Mouse (Mus musculus) gastrocnemius, adult 2 months (tissue): ENCODE measurements around the gene Gm20388. TPM values are rescaled to one million over a fixed set of nuclear protein-coding genes. Genes with fewer than 3 reads are reported as not detected.

ENCODE experiments used
- DNase-seq: peaks from one replicate; pipeline ENCODE4 v3.0.0; 2022
- H3K27ac ChIP-seq: fragments of 200-600 bp; 2 replicates; pipeline ENCODE4 v1.8.1; 2022; ENCODE audit warnings: mild to moderate bottlenecking
- H3K4me3 ChIP-seq: fragments of 200-600 bp; 2 replicates; pipeline ENCODE4 v1.8.1; 2022; ENCODE audit warnings: mild to moderate bottlenecking, moderate library complexity
- CTCF ChIP-seq: fragments of 200-600 bp; IDR thresholded peaks from 2 replicates; pipeline ENCODE4 v1.8.1; 2022; ENCODE audit warnings: antibody characterized with exemption, mild to moderate bottlenecking, moderate library complexity
- intact Hi-C: fragments of 180-260 bp; cut with DNase I; formaldehyde crosslinking; loops from one replicate; pipeline ENCODE4 v1.15.1; 2025
- total RNA-seq, 2 experiments: library from RNA; stranded (reverse); gene quantifications; 2 replicates each; pipeline ENCODE4 v1.2.3; 2021

Gm20388 gene
- total RNA-seq, 2 experiments from 2014 or later, result 6.1 to 15.0 TPM

DNA sequence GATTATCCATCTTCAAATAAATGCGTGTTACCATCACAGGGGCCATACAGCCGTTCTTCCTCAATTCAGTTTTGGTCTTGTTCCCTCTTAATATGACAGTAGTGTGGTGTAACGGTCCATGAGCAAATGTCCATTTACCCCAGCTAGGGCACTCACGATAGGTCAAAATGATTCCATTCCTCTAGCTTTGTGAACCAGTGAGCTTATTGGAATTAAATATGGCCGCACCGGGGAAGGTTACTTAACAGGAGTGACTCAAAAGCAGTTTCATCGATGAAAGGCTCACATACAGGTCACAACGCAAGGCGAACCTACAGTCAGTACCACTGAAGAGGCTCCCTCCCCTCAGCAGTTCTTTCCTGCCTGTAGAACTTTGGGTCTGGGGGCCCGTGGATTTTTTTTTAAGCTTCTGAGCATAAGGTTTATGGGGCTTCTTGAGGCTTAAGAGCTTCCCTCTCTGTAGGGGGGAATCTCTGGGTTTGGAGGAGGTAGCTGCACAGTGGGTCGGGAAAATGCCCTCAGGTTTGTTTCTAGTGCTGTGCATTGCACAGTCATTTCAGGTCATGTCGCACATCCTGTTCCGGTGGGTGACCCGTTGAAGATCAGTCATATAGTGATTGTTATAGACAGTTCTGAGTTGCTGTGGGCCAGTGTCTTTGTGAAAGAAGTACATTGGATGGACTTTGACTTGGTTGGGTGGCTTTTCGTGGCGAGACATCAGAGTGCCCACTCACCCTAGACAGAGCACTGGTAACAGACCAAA is 3568.0 kb downstream of the Gm20388 start:
- Histone ChIP-seq H3K27ac (peak overlapping the region; percentile 99), H3K4me3 (peak overlapping the region; percentile 91)
- TF ChIP-seq CTCF, result no peak
- no peak for DNase-seq
- intact Hi-C loops, result no loop called here

- no peak for DNase-seq
- intact Hi-C loops, result no loop called here
- H3K4me3 ChIP-seq, result no peak overlapping the region
Measured at GRCm38 (mm10) chr8:123482627-123483026, 3572.0 kb downstream of the Gm20388 start.

DNA sequence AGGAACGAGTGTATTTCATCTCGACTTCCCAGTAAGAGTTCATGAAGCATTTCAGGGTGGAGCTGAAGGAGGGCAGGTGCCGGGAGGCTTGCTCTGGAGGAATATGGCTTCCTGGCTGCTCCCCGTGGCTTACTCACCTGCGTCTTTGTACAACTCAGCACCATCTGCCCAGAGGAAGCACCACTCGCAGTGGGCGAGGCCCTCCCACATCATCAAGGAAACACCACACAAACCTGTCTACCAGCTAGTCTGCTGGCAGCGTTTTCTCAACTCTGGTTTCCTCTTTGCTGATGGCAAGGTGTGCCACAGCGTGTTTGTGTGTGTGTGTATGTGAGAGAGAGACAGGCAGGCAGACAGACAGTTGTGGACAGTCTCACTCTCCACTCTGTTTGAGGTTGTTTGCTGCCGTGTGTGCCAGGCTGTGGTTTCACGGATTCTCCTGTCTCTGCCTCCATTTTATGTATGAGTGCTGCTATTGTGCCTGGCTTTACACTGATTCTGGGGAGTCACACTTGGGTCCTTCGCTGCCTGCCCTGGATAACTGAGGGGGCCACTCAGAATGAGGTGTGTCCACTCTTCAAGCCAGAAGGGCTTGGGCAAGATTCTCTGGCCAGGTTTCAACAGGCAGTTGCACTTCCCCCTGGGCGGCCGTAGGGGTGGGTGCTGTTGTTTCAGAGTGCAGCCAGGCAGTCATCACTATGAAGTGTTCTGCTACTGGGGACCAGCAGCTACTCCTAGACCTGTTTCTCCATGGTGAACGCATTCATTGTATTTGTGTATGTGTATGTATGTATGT is 3580.8 kb downstream of the Gm20388 start:
- H3K27ac ChIP-seq, result no peak overlapping the region
- no peak for DNase-seq
- intact Hi-C loops, result no loop called here
- H3K4me3 ChIP-seq, result no peak overlapping the region
- TF ChIP-seq CTCF, result no peak

More at GRCm38 (mm10) chr8:123482627-123483026, 3572.0 kb downstream of the Gm20388 start:
- no peak overlapping the region for H3K27ac ChIP-seq
- TF ChIP-seq CTCF, result peak; percentile 47

GRCm38 (mm10) chr8:123492898-123493297 is 3582.3 kb downstream of the Gm20388 start:
- no peak for TF ChIP-seq CTCF
- Histone ChIP-seq H3K4me3 (no peak overlapping the region), H3K27ac (no peak overlapping the region)
- DNase-seq, result no peak
- intact Hi-C loops, result no loop called here

GRCm38 (mm10) chr8:123497699-123498098 is 3587.1 kb downstream of the Gm20388 start:
- Histone ChIP-seq H3K27ac (no peak overlapping the region), H3K4me3 (no peak overlapping the region)
- intact Hi-C loops, result no loop called here
- TF ChIP-seq CTCF, result no peak
- DNase-seq, result no peak

- no peak overlapping the region for H3K4me3 ChIP-seq
- no peak for TF ChIP-seq CTCF
- no peak for DNase-seq
- no peak overlapping the region for H3K27ac ChIP-seq
- intact Hi-C loops, result no loop called here
Measured at GRCm38 (mm10) chr8:123498963-123499362, 3588.3 kb downstream of the Gm20388 start.

GRCm38 (mm10) chr8:123499556-123499955 is 3588.9 kb downstream of the Gm20388 start:
- intact Hi-C loops, result no loop called here
- TF ChIP-seq CTCF, result no peak

DNA sequence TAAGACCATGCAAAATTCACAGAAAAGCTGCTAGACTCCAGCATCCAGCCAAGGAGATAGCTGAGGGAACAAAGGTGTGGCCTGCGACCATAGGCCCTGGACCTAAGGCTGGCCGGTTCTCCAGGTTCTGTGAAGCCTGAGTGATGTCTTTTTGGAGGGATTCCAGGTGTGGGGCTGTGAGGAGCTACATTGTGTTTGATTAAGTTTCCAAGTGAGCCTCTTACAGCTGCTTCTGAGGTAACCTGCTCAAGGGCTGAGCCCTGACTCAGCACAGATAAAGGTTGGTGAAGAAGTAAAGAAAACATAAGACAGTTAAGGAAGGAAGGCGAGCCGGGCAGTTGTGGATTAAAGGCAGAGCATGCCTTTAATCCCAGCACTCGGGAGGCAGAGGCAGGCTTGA is 3591.6 kb downstream of the Gm20388 start:
- TF ChIP-seq CTCF, result no peak
- no peak overlapping the region for H3K4me3 ChIP-seq
- DNase-seq, result no peak
- intact Hi-C loops, result no loop called here
- no peak overlapping the region for H3K27ac ChIP-seq

More at GRCm38 (mm10) chr8:123499556-123499955, 3588.9 kb downstream of the Gm20388 start:
- H3K4me3 ChIP-seq, result no peak overlapping the region
- H3K27ac ChIP-seq, result no peak overlapping the region
- no peak for DNase-seq

DNA sequence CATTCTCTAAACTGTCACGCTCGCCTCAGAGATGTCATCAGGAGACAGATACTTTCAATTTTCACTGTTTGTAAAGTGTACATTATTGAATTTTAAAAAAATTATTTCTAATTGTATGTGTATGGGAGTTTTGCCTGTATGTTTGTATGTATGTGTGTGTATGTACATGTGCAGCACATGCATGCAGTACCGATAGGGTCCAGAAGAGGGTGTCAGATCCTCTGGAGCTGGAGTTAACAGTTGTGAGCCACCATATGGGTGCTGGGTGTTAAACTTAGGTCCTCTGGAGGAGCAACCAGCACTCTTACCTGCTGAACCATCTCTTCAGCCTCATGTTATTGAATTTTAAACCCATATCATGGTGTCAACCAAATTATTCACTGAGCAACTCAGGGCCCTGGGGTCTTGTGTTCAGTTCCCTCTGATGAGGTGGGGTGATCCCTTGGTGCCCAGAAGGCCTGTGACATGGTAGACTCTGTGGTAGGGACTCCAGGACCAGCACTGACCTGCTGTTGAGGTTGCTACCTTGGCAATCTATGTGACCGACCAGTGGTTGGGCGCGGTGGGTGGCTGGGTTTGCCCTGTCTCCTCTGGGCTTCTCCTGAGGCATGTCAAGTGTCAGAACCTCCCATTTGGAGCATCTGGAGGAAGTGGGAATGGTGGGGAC is 3593.3 kb downstream of the Gm20388 start:
- intact Hi-C loops, result no loop called here
- no peak; the same call in 1 of the 2 replicates for TF ChIP-seq CTCF
- no peak for DNase-seq

GRCm38 (mm10) chr8:123504591-123505195 is 3594.1 kb downstream of the Gm20388 start:
- Histone ChIP-seq H3K4me3 (no peak overlapping the region), H3K27ac (no peak overlapping the region)
- intact Hi-C loops, result no loop called here
- DNase-seq, result no peak
- no peak for TF ChIP-seq CTCF

More for the DNA sequence above, 3593.3 kb downstream of the Gm20388 start:
- Histone ChIP-seq H3K4me3 (no peak overlapping the region), H3K27ac (no peak overlapping the region)

- no peak for DNase-seq
- intact Hi-C loops, result no loop called here
- no peak for TF ChIP-seq CTCF
Measured at GRCm38 (mm10) chr8:123505267-123505666, 3594.6 kb downstream of the Gm20388 start.

DNA sequence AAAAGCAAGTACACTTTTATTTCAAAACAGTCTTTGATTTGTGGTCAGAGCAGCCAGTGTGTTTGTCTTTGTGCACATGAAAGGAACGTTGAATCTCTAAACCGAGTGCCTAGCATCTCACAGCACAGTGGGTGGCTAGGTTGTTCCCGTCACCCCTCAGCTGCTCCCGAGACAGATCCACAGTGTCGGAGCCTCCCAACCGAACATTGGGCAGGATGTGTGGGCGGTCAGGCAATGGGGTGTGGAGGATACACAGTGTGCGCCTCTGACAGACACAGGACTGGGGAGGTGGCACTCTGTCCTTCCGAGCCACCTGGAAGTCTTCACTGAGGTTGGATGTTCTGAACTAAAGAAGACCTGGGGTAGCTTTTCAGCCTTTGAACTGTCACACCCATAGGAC is 3595.1 kb downstream of the Gm20388 start:
- H3K27ac ChIP-seq, result no peak overlapping the region
- no peak overlapping the region for H3K4me3 ChIP-seq
- intact Hi-C loops, result no loop called here
- no peak for DNase-seq
- no peak for TF ChIP-seq CTCF

More at GRCm38 (mm10) chr8:123505267-123505666, 3594.6 kb downstream of the Gm20388 start:
- Histone ChIP-seq H3K27ac (no peak overlapping the region), H3K4me3 (no peak overlapping the region)

DNA sequence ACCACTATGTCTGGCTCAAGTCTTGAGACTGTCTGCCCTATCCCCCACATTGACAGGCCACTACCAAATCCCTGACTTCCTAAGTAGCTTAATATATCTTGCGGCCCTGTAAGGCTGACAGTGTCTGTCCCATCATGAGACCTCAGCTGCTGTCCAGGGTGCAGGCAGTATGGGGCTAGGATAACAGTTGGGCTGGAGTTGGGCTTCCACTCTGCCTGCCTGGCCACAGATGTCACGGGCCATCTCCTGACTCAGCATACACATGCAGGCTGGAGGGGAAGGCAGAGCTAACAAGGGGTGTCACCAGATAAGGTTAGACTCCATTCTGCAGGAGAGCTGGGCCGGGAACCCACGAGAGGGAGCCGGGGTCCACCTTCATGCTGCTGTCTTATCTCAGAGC is 3596.5 kb downstream of the Gm20388 start:
- DNase-seq, result no peak
- TF ChIP-seq CTCF, result no peak
- H3K4me3 ChIP-seq, result no peak overlapping the region
- H3K27ac ChIP-seq, result no peak overlapping the region
- intact Hi-C loops, result no loop called here
